Mouse (Mus musculus) MEL (cell line): Measurements from ENCODE around the gene Kdelc1.

ENCODE experiments used
- CTCF ChIP-seq, 3 experiments: IDR thresholded peaks in 2 of 3; conservative IDR thresholded peaks in 1 of 3; 2 replicates each; pipeline ENCODE4 v1.5.1; 2011 to 2012; ENCODE audit warnings: low read length in 3 of 3, low read depth in 2 of 3, mild to moderate bottlenecking in 2 of 3, improper control_type of control experiment in 1 of 3, inconsistent platforms in 1 of 3, mixed read lengths in 1 of 3, moderate library complexity in 1 of 3; ENCODE audit not compliant: control insufficient read depth in 1 of 3, insufficient read depth in 1 of 3, poor library complexity in 1 of 3, severe bottlenecking in 1 of 3
- ZKSCAN1 ChIP-seq: IDR thresholded peaks from 2 replicates; pipeline ENCODE4 v1.6.1; 2012; ENCODE audit warnings: low read depth, mild to moderate bottlenecking, inconsistent platforms, low read length, improper control_type of control experiment, moderate library complexity

- TF ChIP-seq CTCF (IDR thresholded peaks at IDR 0.05 in 2 of 3, conservative IDR thresholded peaks at IDR 0.05 in 1 of 3; ENCODE audit: control insufficient read depth in 1 of 3, insufficient read depth in 1 of 3, low read depth in 2 of 3, low read length in 3 of 3, poor library complexity in 1 of 3, severe bottlenecking in 1 of 3) (no peak), ZKSCAN1 (no peak)
These were observed 7.0 kb upstream of the Kdelc1 start for GRCm38 (mm10) chr1:44125590-44125989.
